ENCODE assay signal across 21 mouse cellular contexts in the genomic region with DNA sequence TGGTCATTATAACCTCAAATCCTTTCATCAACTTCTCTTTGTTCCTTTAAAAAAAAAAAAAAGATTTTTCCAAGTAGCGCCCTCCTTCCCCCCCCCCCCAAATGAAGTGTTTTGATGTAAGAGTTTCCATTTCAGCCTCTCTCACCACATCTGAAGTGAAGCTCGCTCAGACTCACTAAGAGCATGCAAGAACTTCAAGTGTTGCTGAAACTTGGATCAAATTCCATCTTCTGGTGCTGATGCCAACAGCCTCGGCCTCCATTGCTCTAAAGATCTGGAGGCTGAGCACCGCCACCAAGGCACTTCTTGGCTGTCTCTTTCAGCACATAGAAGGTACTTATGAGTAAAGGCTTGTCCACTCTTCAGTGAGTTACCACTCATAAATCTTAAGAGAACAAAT.
"Had no signal": no experiment of that assay in that cellular context is flagged by ENCODE, and none has a peak within 500 bp of the region (broad histone marks: within the 10 kb centered on the region; RNA-seq: fewer than 3 reads in every experiment).

No protein-coding gene starts in this region.

- H3K27ac ChIP-seq: kidney, embryonic 15.5 days; left cerebral cortex, adult 2 months; liver, embryonic 13.5 days; lung, embryonic 15.5 days; macrophage; midbrain, embryonic 12.5 days; neural tube, embryonic 13.5 days; stomach, postnatal 0 days had no signal

- H3K4me2 ChIP-seq: kidney, embryonic 15.5 days; liver, embryonic 13.5 days; lung, embryonic 15.5 days; midbrain, embryonic 12.5 days; neural tube, embryonic 13.5 days had no signal

- H3K4me1 ChIP-seq: liver, embryonic 13.5 days; lung, embryonic 15.5 days; midbrain, embryonic 12.5 days; neural tube, embryonic 13.5 days had no signal

- H3K9me3 ChIP-seq: liver, embryonic 13.5 days; lung, embryonic 15.5 days; midbrain, embryonic 12.5 days had no signal

- DNase-seq: kidney, adult 11 months; kidney, adult 8-10 months; kidney, postnatal 10 days; kidney, postnatal 36 days; layer of hippocampus, postnatal 36 days; liver, embryonic 13.5 days; retina, postnatal 1 day; right cerebral cortex, postnatal 14 days; right cerebral cortex, postnatal 4 days; thymus, adult 2 months; thymus, postnatal 14 days; thymus, postnatal 4 days had no signal

- H3K36me3 ChIP-seq: kidney, embryonic 15.5 days; liver, embryonic 13.5 days; lung, embryonic 15.5 days; midbrain, embryonic 12.5 days; neural tube, embryonic 13.5 days had no signal

- H3K4me3 ChIP-seq: kidney, embryonic 15.5 days; left cerebral cortex, adult 2 months; liver, embryonic 13.5 days; lung, embryonic 15.5 days; midbrain, embryonic 12.5 days; myocyte; neural tube, embryonic 13.5 days had no signal

- ATAC-seq: midbrain, embryonic 16.5 days had no signal

- H3K9ac ChIP-seq: kidney, embryonic 15.5 days; liver, embryonic 13.5 days; lung, embryonic 15.5 days; midbrain, embryonic 12.5 days; neural tube, embryonic 13.5 days had no signal

- H3K27me3 ChIP-seq: kidney, embryonic 15.5 days; liver, embryonic 13.5 days; lung, embryonic 15.5 days; midbrain, embryonic 12.5 days had no signal
